Mouse (Mus musculus) megakaryocyte-erythroid progenitor cell, adult 5-6 weeks (primary cell): Measurements from ENCODE around the gene Paqr9. TPM values are rescaled to one million over a fixed set of nuclear protein-coding genes. Genes with fewer than 3 reads are reported as not detected.

Experiments
- ATAC-seq: replicated peaks from 2 replicates; pipeline ENCODE4 v1.8.0; 2016; ENCODE audit warnings: mild to moderate bottlenecking, inconsistent platforms; ENCODE audit not compliant: severe bottlenecking, poor library complexity, low FRiP score, low TSS enrichment
- total RNA-seq, 2 experiments: library from RNA; stranded (forward) in 1 of 2; stranded (reverse) in 1 of 2; fragments of 200-1000, 215-1000 nt in 1 of 2; fragments of >200 nt in 1 of 2; fragmentation: Nextera tagmentation in 1 of 2; gene quantifications; 2 replicates each; pipeline ENCODE4 v1.2.3; 2014 to 2017

The Paqr9 gene
- total RNA-seq, 2 experiments from 2014 or later: 22.1 to 38.8 TPM

DNA sequence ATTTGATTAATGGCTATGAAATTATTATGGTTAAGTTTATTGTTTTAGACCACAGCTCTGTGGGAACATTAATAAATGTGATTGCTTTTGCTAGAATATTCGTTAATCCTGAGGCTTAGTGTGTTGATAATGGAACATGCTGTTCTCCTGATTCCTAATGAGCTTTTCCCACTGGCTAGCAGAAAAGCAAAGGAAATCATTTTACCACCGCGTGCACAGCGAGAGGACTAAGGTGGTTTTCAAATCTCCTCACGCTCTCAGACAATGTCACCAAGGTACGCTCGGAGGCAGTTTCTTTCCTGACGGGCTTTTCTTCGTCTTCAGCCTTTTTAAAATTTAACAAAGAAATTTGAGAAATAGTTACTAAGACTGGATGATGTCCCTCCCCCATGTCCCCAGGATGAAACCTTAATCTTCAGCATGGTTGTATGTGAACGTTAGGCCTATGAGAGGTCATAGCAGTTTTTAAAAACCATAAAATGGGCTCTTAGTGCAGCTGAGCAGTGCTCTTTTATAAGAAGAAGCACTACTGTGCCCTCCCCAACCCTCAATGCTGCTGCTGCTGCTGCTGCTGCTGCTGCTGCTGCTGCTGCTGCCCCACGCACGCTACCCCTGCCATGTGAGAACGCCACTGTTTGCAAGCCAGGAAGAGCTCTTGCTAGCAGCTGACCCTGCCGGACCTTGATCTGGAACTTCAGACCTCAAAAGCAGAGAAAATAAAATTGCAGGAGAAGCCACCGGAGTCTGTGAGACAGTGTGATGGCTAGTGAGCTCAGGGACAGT is 17.6 kb upstream of the Paqr9 start:
- no peak for ATAC-seq

- no peak for ATAC-seq
These were observed 17.0 kb upstream of the Paqr9 start for GRCm38 (mm10) chr9:95542475-95542874.

GRCm38 (mm10) chr9:95544598-95544997 is 14.9 kb upstream of the Paqr9 start:
- ATAC-seq: no peak

DNA sequence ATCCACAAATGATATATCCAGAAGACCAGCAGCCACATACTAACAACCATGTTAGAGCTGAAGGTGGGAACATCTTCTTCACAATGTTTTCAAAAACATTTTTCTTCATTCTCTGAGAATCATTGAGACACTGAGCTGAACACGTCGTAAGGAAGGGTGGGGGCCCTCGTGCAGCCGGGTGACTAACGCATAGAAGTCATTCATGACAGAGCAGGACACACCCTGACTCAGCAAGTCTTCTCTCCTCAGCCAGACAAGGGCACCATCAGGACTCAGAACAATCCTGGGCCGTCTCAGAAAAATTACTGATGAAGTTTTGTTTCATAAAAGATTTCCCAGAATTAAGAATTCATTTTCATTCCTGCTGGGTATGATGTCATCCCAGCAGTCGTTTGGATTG is 12.8 kb upstream of the Paqr9 start:
- ATAC-seq: peak; percentile 81

DNA sequence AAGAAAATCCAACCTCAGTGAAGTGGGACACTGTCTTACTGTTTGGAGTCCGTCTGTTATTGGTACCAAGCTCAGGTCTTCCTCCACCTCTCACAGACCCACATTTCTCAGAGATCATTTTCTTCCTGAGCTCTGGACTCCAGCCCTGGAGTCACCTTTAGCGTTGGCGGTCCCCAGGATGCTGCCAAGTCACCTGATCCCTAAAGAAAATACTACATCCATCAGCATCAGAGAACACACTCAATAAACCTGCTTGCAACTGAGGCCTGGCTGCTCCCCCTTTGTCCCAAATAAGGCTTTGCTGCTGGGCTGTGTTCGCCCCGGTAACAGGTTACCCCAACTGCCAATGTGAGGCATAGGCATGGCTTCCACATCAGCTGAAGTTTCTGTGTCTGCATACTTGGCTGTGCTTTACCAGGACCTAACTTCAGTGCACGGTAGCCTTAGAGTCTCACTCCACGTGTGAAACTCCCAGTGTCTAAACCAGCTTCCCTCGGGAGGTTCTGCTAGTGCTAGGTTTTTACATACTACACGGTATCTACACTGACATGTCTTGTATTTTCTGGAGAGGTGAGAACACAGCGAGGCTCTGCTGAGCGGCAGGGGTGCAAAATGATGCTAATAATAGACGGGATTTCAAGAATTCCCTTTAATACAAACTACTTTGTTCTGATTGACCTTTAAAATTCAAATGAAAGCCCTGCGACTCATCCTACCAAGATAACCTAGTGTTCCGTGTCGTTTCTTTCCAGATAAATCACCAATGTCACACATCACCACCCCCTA is 9.6 kb upstream of the Paqr9 start:
- no peak for ATAC-seq

- peak; percentile 54 for ATAC-seq
These were observed 8.3 kb upstream of the Paqr9 start for GRCm38 (mm10) chr9:95550856-95551774.

GRCm38 (mm10) chr9:95552175-95552705 is 7.2 kb upstream of the Paqr9 start:
- ATAC-seq: no peak

DNA sequence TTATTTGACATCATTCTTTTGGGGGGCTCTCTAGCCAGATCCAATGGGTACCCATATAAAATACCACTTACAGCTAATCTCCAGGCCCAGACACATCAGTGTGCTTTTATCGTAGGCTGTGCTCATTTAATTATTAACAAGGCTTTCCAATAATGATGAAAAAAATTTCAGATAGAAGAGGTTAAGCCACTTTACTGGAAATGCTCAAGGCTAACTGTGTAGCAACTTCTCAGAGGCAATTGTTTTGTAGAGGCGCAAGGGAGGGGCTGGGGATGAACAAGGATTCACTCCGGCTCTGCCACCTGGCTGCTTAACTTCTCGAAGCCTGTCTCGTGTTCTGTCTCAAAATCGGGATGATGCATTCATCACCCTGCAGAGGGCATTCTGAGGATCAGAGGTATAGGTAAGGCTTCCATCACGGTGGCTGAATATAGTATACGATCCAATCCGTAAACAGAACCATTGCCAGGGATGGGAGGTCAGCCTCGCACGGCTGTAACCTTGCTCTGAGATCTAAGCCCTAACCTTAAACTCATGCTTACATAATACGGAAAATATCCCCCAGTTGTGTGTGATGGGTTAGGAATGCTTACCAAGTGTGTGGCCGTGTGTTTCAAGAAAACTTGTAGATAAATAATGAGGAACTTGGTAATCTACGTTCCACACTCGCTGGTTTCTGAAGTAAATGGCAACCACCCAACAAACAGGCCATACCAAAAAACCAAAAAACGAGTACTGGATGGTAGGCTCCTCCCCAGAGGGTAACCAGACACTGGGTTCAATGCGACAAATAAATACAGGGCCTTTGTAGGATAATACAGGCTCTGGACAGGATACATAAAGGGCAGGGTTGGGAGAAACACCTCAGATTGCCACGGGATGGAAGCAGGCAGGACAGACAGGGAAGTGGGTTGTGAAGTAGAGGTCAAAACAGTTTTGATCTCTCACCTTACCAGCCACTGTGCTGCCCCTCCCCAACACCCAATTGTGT is 4.9 kb upstream of the Paqr9 start:
- ATAC-seq: peak; percentile 51

- ATAC-seq: peak; percentile 4
These were observed 4.2 kb upstream of the Paqr9 start for GRCm38 (mm10) chr9:95555233-95555740.

GRCm38 (mm10) chr9:95556067-95556512 is 3.4 kb upstream of the Paqr9 start:
- ATAC-seq: peak; percentile 67

DNA sequence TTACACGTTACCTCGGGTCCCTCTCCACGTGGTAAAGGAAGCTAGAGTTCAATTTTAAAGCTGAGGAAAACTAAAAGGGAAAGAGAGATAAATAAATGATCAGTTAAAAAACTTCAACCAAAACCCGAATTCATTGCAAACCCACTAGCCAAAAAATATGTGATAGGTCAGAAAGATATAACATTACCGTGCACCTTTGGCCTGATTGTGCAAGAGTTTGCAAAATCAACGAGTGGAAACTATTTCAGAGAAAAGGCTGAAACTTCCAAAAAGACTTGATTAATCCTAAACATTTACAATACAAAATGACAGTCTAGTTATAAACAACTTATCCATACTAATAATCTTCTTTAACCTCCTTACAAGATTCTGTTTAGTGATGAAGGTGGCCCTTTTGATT is 1.7 kb upstream of the Paqr9 start:
- ATAC-seq: no peak

DNA sequence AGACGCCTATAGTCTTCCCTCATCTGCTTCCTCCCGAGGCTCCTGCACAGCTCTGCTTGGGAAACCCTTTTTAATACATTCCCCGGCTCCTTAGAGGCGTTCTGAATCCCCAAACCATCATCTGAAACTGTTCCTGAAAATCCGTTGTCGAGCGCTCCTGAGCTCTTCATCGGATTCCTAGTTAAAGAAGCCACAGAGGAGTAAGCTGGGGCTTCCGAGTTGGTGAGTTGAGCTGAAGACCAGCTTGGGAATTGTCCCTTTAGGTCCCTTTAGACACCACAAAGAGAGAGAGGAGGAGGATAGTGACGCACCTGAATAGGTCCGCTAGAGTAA is 765 bp upstream of the Paqr9 start:
- no peak for ATAC-seq

DNA sequence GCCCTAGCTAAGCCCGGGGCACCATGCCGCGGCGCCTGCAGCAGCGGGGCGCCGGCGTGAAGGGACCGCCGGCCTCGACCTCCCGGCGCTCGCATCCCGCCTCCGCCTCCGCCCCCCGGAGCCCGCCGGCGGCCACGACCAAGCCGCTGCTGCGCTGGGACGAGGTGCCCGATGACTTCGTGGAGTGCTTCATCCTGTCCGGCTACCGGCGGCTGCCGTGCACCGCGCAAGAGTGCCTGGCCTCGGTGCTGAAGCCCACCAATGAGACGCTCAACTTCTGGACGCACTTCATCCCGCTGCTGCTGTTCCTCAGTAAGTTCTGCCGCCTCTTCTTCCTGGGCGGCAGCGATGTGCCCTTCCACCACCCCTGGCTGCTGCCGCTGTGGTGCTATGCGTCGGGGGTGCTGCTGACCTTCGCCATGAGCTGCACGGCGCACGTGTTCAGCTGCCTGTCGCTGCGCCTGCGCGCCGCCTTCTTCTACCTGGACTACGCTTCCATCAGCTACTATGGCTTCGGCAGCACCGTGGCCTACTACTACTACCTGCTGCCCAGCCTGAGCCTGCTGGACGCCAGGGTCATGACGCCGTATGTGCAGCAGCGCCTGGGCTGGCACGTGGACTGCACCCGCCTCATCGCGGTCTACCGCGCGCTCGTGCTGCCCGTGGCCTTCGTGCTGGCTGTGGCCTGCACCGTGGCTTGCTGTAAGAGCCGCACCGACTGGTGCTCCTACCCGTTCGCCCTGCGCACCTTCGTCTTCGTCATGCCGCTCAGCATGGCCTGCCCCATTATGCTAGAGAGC is 679 bp downstream of the Paqr9 start:
- peak; percentile 6; the same call in 1 of the 2 replicates for ATAC-seq

GRCm38 (mm10) chr9:95564047-95564446 is 4.6 kb downstream of the Paqr9 start:
- ATAC-seq: no peak

GRCm38 (mm10) chr9:95566394-95566793 is 6.9 kb downstream of the Paqr9 start:
- ATAC-seq: no peak

GRCm38 (mm10) chr9:95566931-95567330 is 7.5 kb downstream of the Paqr9 start:
- ATAC-seq: no peak

- ATAC-seq: no peak
These were observed 9.8 kb downstream of the Paqr9 start for GRCm38 (mm10) chr9:95569249-95569648.
